Mouse (Mus musculus) intestine, postnatal 0 days (tissue): ENCODE data around the gene Gm12185. TPM values are rescaled to one million over a fixed set of nuclear protein-coding genes. Genes with fewer than 3 reads are reported as not detected.

Source experiments
- ATAC-seq: fragments of 200-750 bp; cut with Nextera tagmentation; 2 replicates; pipeline ENCODE4 v1.8.0; 2017; ENCODE audit warnings: mild to moderate bottlenecking, moderate TSS enrichment, moderate library complexity
- H3K27ac ChIP-seq: fragments of 300-500 bp; sonication (generic); 2 replicates; pipeline ENCODE4 v1.5.1; 2014; ENCODE audit warnings: mild to moderate bottlenecking, low read depth, low read length, moderate library complexity
- H3K27me3 ChIP-seq: fragments of 300-500 bp; sonication (generic); replicated peaks from 2 replicates; pipeline ENCODE4 v1.6.1; 2014; ENCODE audit warnings: low read length, mixed read lengths; ENCODE audit not compliant: control insufficient read depth, insufficient read depth
- H3K36me3 ChIP-seq: fragments of 300-500 bp; sonication (generic); 2 replicates; pipeline ENCODE4 v1.6.1; 2014; ENCODE audit warnings: mild to moderate bottlenecking, moderate library complexity; ENCODE audit not compliant: control insufficient read depth, insufficient read depth
- H3K4me1 ChIP-seq: fragments of 300-500 bp; sonication (generic); replicated peaks from 2 replicates; pipeline ENCODE4 v1.6.1; 2014; ENCODE audit warnings: antibody characterized with exemption, low read length, mixed read lengths; ENCODE audit not compliant: control insufficient read depth, insufficient read depth
- H3K4me2 ChIP-seq: fragments of 300-500 bp; sonication (generic); replicated peaks from 2 replicates; pipeline ENCODE4 v1.6.1; 2014; ENCODE audit warnings: low read depth, mild to moderate bottlenecking, moderate library complexity
- H3K4me3 ChIP-seq: fragments of 300-500 bp; sonication (generic); 2 replicates; pipeline ENCODE4 v1.5.1; 2014; ENCODE audit warnings: low read depth, low read length
- H3K9ac ChIP-seq: fragments of 300-500 bp; sonication (generic); 2 replicates; pipeline ENCODE4 v1.6.1; 2014; ENCODE audit warnings: mild to moderate bottlenecking, low read depth, low read length
- H3K9me3 ChIP-seq: fragments of 300-500 bp; sonication (generic); 2 replicates; pipeline ENCODE4 v1.6.1; 2016; ENCODE audit warnings: mixed run types; ENCODE audit not compliant: control insufficient read depth
- CTCF ChIP-seq: sonication (generic); IDR thresholded peaks from 2 replicates; pipeline ENCODE4 v1.5.1; 2016; ENCODE audit warnings: low read depth, mild to moderate bottlenecking, control low read depth, antibody characterized with exemption, moderate library complexity
- WGBS: fragments of 180-500 bp; shearing (Covaris S2); extraction: QIAGEN DNeasy Blood & Tissue Kit; methylation state at CpG from one replicate; pipeline ENCODE4 v1.1.7; 2014; 5-methylcytosine and 5-hydroxymethylcytosine counted together
- polyA plus RNA-seq: library from polyadenylated mRNA; unstranded; fragments of >200 nt; fragmentation: Nextera tagmentation; extraction: Ambion mirVana; gene quantifications from 2 replicates; pipeline ENCODE4 v1.2.1, GENCODE M21; 2015

Gm12185 gene
- polyA plus RNA-seq, 1 experiment from 2014 or later, result not detected

GRCm38 (mm10) chr11:48870781-48871180 lies 121.2 kb downstream of the Gm12185 start:
- Histone ChIP-seq H3K27ac (peak overlapping the region; percentile 86), H3K4me1 (peaks cover 16% of the 10 kb centered on the region), H3K36me3 (peaks cover 17% of the 10 kb centered on the region), H3K4me3 (peak overlapping the region; percentile 58), H3K4me2 (peak overlapping the region; percentile 89), H3K9ac (peak overlapping the region; percentile 54), H3K27me3 (no peaks in the 10 kb centered on the region; the same call in 1 of the 2 replicates), H3K9me3 (no peaks in the 10 kb centered on the region)
- no peak for ATAC-seq
- TF ChIP-seq CTCF, result no peak
- WGBS, result 19% methylated on average over 7 of the region's 7 CpGs

- WGBS, result 14% methylated on average over 7 of the region's 7 CpGs
- H3K27me3 ChIP-seq, result no peaks in the 10 kb centered on the region; the same call in none of the 2 replicates
- peak; percentile 32 for ATAC-seq
- H3K4me1 ChIP-seq, result peaks cover 16% of the 10 kb centered on the region
- no peaks in the 10 kb centered on the region for H3K9me3 ChIP-seq
- H3K27ac ChIP-seq, result 0 out of 2 replicates have a peak overlapping the region, but pooled peaks have one; percentile 5
- TF ChIP-seq CTCF, result no peak
- peaks cover 25% of the 10 kb centered on the region for H3K36me3 ChIP-seq
- peak overlapping the region; percentile 58 for H3K4me3 ChIP-seq
- H3K4me2 ChIP-seq, result peak overlapping the region; percentile 89
- 0 out of 2 replicates have a peak overlapping the region, but pooled peaks have one; percentile 26 for H3K9ac ChIP-seq
Observed at GRCm38 (mm10) chr11:48869380-48870110, 122.5 kb downstream of the Gm12185 start.

DNA sequence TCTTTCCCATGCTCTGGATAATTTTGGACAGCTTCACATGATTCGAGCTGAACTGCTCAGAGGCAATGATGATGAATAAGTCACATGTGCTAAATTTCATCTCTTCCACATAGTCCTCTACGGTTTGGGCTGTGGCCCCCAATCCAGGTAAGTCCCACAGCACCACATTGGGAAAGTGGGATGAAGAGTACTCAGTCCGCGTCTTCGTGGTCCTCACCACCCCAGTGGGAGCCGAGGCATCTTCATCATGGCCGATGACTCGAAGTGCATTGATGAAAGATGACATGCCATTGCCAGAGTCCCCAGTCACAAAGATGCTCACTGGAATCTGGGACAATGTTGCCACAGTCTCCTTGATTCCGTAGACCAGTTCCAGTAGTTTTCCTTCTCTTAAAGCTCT lies 125.5 kb downstream of the Gm12185 start:
- no peak overlapping the region for H3K27ac ChIP-seq
- TF ChIP-seq CTCF, result no peak
- WGBS, result 97% methylated on average over 9 of the region's 9 CpGs
- H3K36me3 ChIP-seq, result peaks cover 32% of the 10 kb centered on the region
- ATAC-seq, result no peak
- peaks cover 4% of the 10 kb centered on the region for H3K27me3 ChIP-seq
- no peak overlapping the region for H3K4me2 ChIP-seq
- H3K9me3 ChIP-seq, result no peaks in the 10 kb centered on the region
- H3K9ac ChIP-seq, result no peak overlapping the region
- 0 out of 2 replicates have a peak, but pooled peaks cover 10% of the 10 kb centered on the region for H3K4me1 ChIP-seq
- no peak overlapping the region for H3K4me3 ChIP-seq

- Histone ChIP-seq H3K9me3 (no peaks in the 10 kb centered on the region), H3K27ac (no peak overlapping the region), H3K4me2 (no peak overlapping the region), H3K9ac (no peak overlapping the region), H3K4me1 (no peaks in the 10 kb centered on the region), H3K36me3 (peaks cover 32% of the 10 kb centered on the region), H3K27me3 (peaks cover 10% of the 10 kb centered on the region), H3K4me3 (no peak overlapping the region)
- no peak for ATAC-seq
- no peak for TF ChIP-seq CTCF
- WGBS, result 89% methylated on average over 3 of the region's 3 CpGs
Observed at GRCm38 (mm10) chr11:48863808-48864207, 128.2 kb downstream of the Gm12185 start.

DNA sequence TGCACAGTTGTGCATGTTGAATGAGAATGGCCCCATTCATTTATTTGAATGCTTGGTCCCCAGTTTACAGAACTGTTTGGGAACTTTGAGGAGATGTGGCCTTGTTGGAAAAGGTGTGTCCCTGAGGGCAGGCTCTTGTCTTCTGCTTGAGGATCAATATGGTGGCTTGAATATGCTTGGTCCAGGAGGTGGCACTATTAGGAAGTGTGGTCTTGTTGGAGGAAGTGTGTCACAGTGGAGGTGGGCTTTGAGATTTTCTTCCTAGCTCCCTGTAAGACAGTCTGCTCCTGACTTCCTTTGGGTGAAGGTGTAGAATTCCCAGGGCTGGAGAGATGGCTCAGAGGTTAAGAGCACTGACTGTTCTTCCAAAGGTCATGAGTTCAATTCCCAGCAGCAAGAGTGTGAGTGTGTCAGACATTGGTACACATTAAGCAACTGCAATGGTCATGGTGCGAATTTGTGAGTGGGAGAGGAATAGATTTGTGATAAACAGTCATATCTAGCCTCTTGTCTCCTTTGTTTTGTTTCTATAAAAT lies 129.2 kb downstream of the Gm12185 start:
- no peaks in the 10 kb centered on the region for H3K4me1 ChIP-seq
- no peaks in the 10 kb centered on the region for H3K9me3 ChIP-seq
- peaks cover 28% of the 10 kb centered on the region for H3K36me3 ChIP-seq
- H3K27me3 ChIP-seq, result peaks cover 10% of the 10 kb centered on the region
- H3K9ac ChIP-seq, result no peak overlapping the region
- ATAC-seq, result no peak
- H3K4me2 ChIP-seq, result no peak overlapping the region
- no peak overlapping the region for H3K27ac ChIP-seq
- WGBS, result 77% methylated on average over 1 of the region's 1 CpGs
- no peak for TF ChIP-seq CTCF
- H3K4me3 ChIP-seq, result no peak overlapping the region

DNA sequence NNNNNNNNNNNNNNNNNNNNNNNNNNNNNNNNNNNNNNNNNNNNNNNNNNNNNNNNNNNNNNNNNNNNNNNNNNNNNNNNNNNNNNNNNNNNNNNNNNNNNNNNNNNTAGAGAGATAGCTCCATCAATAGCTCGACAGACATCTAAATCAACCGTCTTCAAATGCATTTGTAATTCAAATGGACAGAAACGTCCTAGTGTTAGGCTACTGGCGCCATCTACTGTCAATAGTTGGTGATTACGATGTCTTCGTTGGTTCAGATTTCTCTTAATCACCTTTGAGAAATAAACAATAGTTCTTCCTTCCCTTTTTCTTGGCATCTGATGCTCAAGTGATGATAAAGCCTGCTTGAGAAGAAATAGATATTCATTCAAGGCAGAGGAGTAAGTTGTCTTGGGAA lies 133.0 kb downstream of the Gm12185 start:
- Histone ChIP-seq H3K36me3 (0 out of 2 replicates have a peak, but pooled peaks cover 2% of the 10 kb centered on the region), H3K27ac (no peak overlapping the region), H3K4me1 (no peaks in the 10 kb centered on the region), H3K9me3 (no peaks in the 10 kb centered on the region), H3K27me3 (peaks cover 10% of the 10 kb centered on the region; the same call in 1 of the 2 replicates), H3K9ac (no peak overlapping the region), H3K4me2 (no peak overlapping the region), H3K4me3 (no peak overlapping the region)
- WGBS, result 0% methylated on average over 6 of the region's 6 CpGs
- TF ChIP-seq CTCF, result peak; percentile 93
- no peak for ATAC-seq

Other genes starting within 250 kb of the Gm12185 start
- 435 and 447 TPM in 2 replicates for gene Rack1, start 191.9 kb downstream of the Gm12185 start, polyA plus RNA-seq
- 4.0 and 4.2 TPM in 2 replicates for gene Trim41, start 174.9 kb downstream of the Gm12185 start, polyA plus RNA-seq
- 0.38 and 0.56 TPM in 2 replicates for gene Trim7, start 166.1 kb downstream of the Gm12185 start, polyA plus RNA-seq
- gene Gm12184, start 165.6 kb downstream of the Gm12185 start, polyA plus RNA-seq, result 5.0 and 5.3 TPM in 2 replicates
- gene Irgm1, start 120.5 kb downstream of the Gm12185 start, polyA plus RNA-seq, result 14.5 and 15.0 TPM in 2 replicates
- gene Gm5431, start 90.0 kb downstream of the Gm12185 start, polyA plus RNA-seq, result 2.7 and 3.1 TPM in 2 replicates
- gene Psme2b, start 46.0 kb downstream of the Gm12185 start, polyA plus RNA-seq, result 8.4 and 9.5 TPM in 2 replicates
- gene Olfr56, start 13.3 kb downstream of the Gm12185 start, polyA plus RNA-seq, result 0.30 and 0.33 TPM in 2 replicates
- 0.43 and 0.48 TPM in 2 replicates for gene 9930111J21Rik1, start 12.8 kb downstream of the Gm12185 start, polyA plus RNA-seq
- 5.2 and 5.4 TPM in 2 replicates for gene Tgtp1, start 1.9 kb upstream of the Gm12185 start, polyA plus RNA-seq
- gene 9930111J21Rik2, start 59.0 kb upstream of the Gm12185 start, polyA plus RNA-seq, result 0.48 and 0.61 TPM in 2 replicates
- gene Tgtp2, start 72.0 kb upstream of the Gm12185 start, polyA plus RNA-seq, result 2.7 and 2.8 TPM in 2 replicates
- gene Ifi47, start 84.4 kb upstream of the Gm12185 start, polyA plus RNA-seq, result 29.2 and 29.5 TPM in 2 replicates
- 0.04 TPM in 1 of 2 replicates, not detected in the other for gene Olfr1396, start 122.6 kb upstream of the Gm12185 start, polyA plus RNA-seq
- not detected in 2 replicates for gene Olfr1395, start 150.0 kb upstream of the Gm12185 start, polyA plus RNA-seq
- gene Olfr1394, start 162.2 kb upstream of the Gm12185 start, polyA plus RNA-seq, result not detected in 2 replicates
- gene Btnl9, start 194.9 kb upstream of the Gm12185 start, polyA plus RNA-seq, result 0.75 and 0.86 TPM in 2 replicates
- 8.4 TPM in 2 replicates for gene Zfp62, start 211.1 kb upstream of the Gm12185 start, polyA plus RNA-seq